Mouse (Mus musculus) hindbrain, embryonic 16.5 days (tissue): ENCODE results near the gene Prr13. TPM values are rescaled to one million over a fixed set of nuclear protein-coding genes. Genes with fewer than 3 reads are reported as not detected.

ENCODE experiments used
- ATAC-seq: fragments of 200-750 bp; cut with Nextera tagmentation; 2 replicates; pipeline ENCODE4 v1.8.0; 2017; ENCODE audit warnings: moderate TSS enrichment, moderate library complexity
- H3K27ac ChIP-seq: fragments of 300-500 bp; sonication (generic); 2 replicates; pipeline ENCODE4 v1.5.1; 2014; ENCODE audit warnings: low read depth, mild to moderate bottlenecking, control low read depth, low read length, moderate library complexity
- H3K27me3 ChIP-seq: fragments of 300-500 bp; sonication (generic); replicated peaks from 2 replicates; pipeline ENCODE4 v1.6.1; 2014; ENCODE audit warnings: low read length; ENCODE audit not compliant: control insufficient read depth, insufficient read depth
- H3K36me3 ChIP-seq: fragments of 300-500 bp; sonication (generic); 2 replicates; pipeline ENCODE4 v1.6.1; 2014; ENCODE audit warnings: mild to moderate bottlenecking, low read length, moderate library complexity, mixed read lengths; ENCODE audit not compliant: control insufficient read depth, insufficient read depth
- H3K4me1 ChIP-seq: fragments of 300-500 bp; sonication (generic); 2 replicates; pipeline ENCODE4 v1.6.1; 2014; ENCODE audit warnings: low read depth, low read length; ENCODE audit not compliant: control insufficient read depth, insufficient read depth
- H3K4me2 ChIP-seq: fragments of 300-500 bp; sonication (generic); 2 replicates; pipeline ENCODE4 v1.6.1; 2014; ENCODE audit warnings: mild to moderate bottlenecking, low read length, control low read depth, moderate library complexity
- H3K4me3 ChIP-seq: fragments of 300-500 bp; sonication (generic); 2 replicates; pipeline ENCODE4 v1.5.1; 2014; ENCODE audit warnings: mild to moderate bottlenecking, low read length, control low read depth, moderate library complexity
- H3K9ac ChIP-seq: fragments of 300-500 bp; sonication (generic); 2 replicates; pipeline ENCODE4 v1.6.1; 2014; ENCODE audit warnings: low read depth, mild to moderate bottlenecking, control low read depth, low read length, moderate library complexity
- H3K9me3 ChIP-seq: fragments of 300-500 bp; sonication (generic); 2 replicates; pipeline ENCODE4 v1.6.1; 2014; ENCODE audit warnings: mild to moderate bottlenecking, low read length, moderate library complexity; ENCODE audit not compliant: control insufficient read depth
- WGBS: fragments of 180-500 bp; shearing (Covaris S2); extraction: QIAGEN DNeasy Blood & Tissue Kit; methylation state at CpG from one replicate; pipeline ENCODE4 v1.1.7; 2014; 5-methylcytosine and 5-hydroxymethylcytosine counted together
- polyA plus RNA-seq: library from polyadenylated mRNA; unstranded; fragments of >200 nt; fragmentation: Nextera tagmentation; extraction: Ambion mirVana; gene quantifications from 2 replicates; pipeline ENCODE4 v1.2.1, GENCODE M21; 2015

Gene Prr13
- polyA plus RNA-seq, 1 experiment from 2014 or later, result 83.3 TPM

GRCm38 (mm10) chr15:102512010-102512409 lies 53.2 kb downstream of the Prr13 start:
- Histone ChIP-seq H3K27me3 (no peaks in the 10 kb centered on the region), H3K9me3 (no peaks in the 10 kb centered on the region), H3K36me3 (no peaks in the 10 kb centered on the region), H3K4me1 (peaks cover 56% of the 10 kb centered on the region), H3K27ac (peak overlapping the region; percentile 94), H3K4me3 (no peak overlapping the region), H3K4me2 (peak overlapping the region; percentile 87), H3K9ac (peak overlapping the region; percentile 39)
- 18% methylated on average over 5 of the region's 5 CpGs for WGBS
- ATAC-seq, result no peak

Other genes with a start within 250 kb of the Prr13 start
- 1.1 and 2.0 TPM in 2 replicates for gene Itgb7, start 227.1 kb upstream of the Prr13 start, polyA plus RNA-seq
- gene Rarg, start 201.5 kb upstream of the Prr13 start, polyA plus RNA-seq, result 5.6 and 7.6 TPM in 2 replicates
- 0.06 and 0.14 TPM in 2 replicates for gene Gm9918, start 188.5 kb upstream of the Prr13 start, polyA plus RNA-seq
- gene Mfsd5, start 179.6 kb upstream of the Prr13 start, polyA plus RNA-seq, result 65.9 and 67.6 TPM in 2 replicates
- gene Espl1, start 162.8 kb upstream of the Prr13 start, polyA plus RNA-seq, result 4.1 and 6.4 TPM in 2 replicates
- 448 and 464 TPM in 2 replicates for gene Pfdn5, start 132.9 kb upstream of the Prr13 start, polyA plus RNA-seq
- gene Myg1, start 127.3 kb upstream of the Prr13 start, polyA plus RNA-seq, result 88.1 and 99.0 TPM in 2 replicates
- gene Aaas, start 108.3 kb upstream of the Prr13 start, polyA plus RNA-seq, result 36.1 and 38.1 TPM in 2 replicates
- gene Sp7, start 91.8 kb upstream of the Prr13 start, polyA plus RNA-seq, result 0.46 and 1.0 TPM in 2 replicates
- gene Sp1, start 52.9 kb upstream of the Prr13 start, polyA plus RNA-seq, result 3.4 and 3.5 TPM in 2 replicates
- gene Amhr2, start 13.7 kb upstream of the Prr13 start, polyA plus RNA-seq, result 0.10 and 0.30 TPM in 2 replicates
- gene Pcbp2, start 11.5 kb downstream of the Prr13 start, polyA plus RNA-seq, result 120 TPM in 2 replicates
- gene Gm10337, start 44.7 kb downstream of the Prr13 start, polyA plus RNA-seq, result 8.1 and 21.8 TPM in 2 replicates
- gene Map3k12, start 58.0 kb downstream of the Prr13 start, polyA plus RNA-seq, result 55.7 and 62.4 TPM in 2 replicates
- 104 and 109 TPM in 2 replicates for gene Tarbp2, start 59.2 kb downstream of the Prr13 start, polyA plus RNA-seq
- 4.1 and 5.0 TPM in 2 replicates for gene Npff, start 65.9 kb downstream of the Prr13 start, polyA plus RNA-seq
- gene Gm28047, start 166.0 kb downstream of the Prr13 start, polyA plus RNA-seq, result not detected in 2 replicates
- gene Atf7, start 166.4 kb downstream of the Prr13 start, polyA plus RNA-seq, result 16.5 and 20.6 TPM in 2 replicates
- 41.0 and 50.2 TPM in 2 replicates for gene Atp5g2, start 213.3 kb downstream of the Prr13 start, polyA plus RNA-seq